Mouse (Mus musculus) layer of hippocampus, postnatal 36 days (tissue): ENCODE measurements around the gene Ttc16. TPM values are rescaled to one million over a fixed set of nuclear protein-coding genes. Genes with fewer than 3 reads are reported as not detected.

ENCODE experiments used
- DNase-seq, 2 experiments: peaks; one replicate each; pipeline ENCODE4 v3.0.0; 2022
- total RNA-seq, 2 experiments: library from RNA; stranded (reverse); gene quantifications; 2 replicates each; pipeline ENCODE4 v1.2.3; 2021

Ttc16 gene
- total RNA-seq, 2 experiments from 2014 or later = 0.85 to 1.1 TPM

DNA sequence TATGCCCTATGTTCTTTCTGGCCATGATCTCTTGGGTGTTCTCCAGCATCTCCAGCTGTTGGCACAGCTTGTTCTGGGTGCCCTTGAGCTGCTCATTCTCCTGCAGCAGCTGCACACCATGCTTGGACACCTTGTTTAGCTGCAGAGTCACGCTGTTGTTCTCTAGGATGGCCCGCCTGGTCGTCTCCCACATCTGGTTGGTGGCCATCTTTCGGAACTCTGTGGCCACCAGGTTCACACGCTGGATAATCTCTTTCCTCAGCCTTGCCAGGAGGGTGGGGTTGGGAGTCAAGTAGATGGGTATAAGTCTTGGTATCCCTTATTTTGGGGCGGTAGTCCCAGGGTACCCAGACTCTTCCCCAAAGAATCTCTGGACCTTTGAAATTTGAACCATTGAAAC, 4.3 kb upstream of the Ttc16 start:
- DNase-seq = no peak

DNA sequence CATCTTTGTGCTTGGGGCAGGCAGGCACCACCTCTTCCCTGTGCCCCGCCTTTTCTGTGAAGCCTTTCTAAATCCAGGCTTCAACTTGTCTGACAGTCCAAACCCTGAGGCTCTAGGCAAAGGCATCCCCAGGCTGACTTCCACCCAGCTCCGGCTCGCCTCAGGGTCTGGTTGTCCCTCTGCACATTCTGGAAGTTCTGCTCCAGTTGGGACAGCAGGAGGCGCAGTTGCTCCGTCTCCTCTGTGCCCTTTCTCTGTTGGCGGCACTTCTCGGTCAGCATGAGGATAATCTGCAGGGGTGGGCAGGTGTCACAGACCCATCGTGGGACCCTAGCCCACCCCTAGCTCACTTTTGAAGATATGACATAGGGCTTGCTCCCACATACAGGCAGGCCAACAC, 3.7 kb upstream of the Ttc16 start:
- peak; percentile 58 for DNase-seq

DNA sequence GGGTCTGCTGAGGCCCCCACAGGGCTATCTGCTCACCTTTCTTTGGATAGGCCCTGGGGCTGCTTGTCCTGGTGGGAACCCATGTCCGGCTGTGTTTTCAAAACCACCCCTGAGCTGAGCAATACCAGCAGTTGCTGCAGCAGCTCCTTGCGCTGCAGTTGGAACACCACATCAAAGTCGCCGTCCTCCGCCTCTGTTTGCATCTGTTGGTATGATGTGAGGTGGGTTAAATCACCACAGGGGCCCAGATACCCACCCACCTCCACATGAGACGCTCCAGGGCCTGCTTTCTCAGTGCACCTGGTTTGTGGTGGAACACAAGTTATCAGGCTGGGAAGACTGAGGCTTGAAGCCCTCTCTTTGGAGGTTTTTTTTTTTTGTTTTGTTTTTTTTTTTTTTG, 2.6 kb upstream of the Ttc16 start:
- DNase-seq = no peak

DNA sequence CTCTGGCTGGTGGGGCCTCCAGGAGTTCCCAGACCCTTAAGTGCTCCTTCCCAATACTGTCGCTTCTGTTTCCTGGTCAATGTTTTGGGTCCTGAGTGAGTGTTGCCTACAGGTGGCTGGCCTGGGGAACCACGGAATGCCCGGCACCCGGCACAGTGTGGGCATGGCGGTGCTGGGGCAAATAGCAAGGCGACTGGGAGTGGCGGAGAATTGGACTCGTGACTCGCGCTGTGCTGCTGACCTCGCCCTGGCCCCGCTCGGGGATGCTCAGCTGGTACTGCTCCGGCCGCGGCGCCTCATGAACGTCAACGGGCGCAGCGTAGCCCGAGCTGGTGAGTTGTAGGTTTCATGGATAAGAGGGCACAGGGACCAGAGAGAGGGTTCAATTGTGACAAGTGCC, 759 bp upstream of the Ttc16 start:
- DNase-seq = no peak

DNA sequence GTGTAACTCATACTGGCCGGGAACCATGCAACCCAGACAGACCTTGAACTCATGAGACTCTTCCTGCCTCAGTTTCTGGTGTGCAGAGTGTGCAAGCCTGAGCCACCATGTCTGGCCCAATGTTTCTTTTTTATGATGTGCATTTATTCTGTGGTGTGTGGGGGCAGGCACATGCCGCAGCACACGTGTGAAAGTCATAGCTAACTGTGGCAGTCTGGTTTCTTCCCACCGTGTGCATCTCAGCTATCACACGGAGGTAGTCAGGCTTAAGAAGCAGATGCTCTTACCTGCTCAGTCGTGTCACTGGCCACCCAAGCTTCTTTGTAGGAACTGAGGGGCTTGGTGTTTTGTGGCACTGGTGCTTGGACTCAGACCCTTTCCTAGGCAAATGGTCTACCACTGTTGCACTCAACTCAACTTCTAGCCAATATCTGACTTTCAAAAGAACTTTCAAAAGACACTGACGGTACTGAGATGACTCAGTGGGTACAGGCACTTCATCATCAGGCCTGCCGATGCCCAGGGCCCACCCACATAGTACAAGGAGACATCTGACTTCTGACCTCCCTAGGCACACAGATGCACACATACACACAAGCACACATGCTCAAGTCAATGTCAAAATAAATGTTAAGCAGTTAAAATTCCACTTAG, 2.7 kb downstream of the Ttc16 start:
- DNase-seq = no peak

DNA sequence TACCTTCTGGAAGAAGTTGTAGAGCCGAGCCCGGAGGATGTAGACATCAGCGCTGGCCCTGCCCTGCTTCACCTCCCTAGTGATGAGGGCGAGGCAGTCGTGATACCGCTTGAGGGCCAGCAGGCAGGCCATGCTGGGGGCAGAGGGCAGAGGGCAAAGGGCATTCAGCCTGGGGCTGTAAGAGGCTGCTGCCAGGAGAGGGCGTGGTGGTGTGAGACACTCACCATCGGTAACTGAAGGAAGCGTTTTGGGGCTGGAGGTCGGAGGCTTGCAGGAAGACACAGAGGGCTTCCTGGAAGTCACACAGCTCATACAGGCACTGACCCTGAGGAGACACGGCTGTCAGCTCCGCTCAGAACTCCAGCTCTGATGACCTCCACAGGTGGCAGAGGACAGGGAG, 3.5 kb downstream of the Ttc16 start:
- no peak for DNase-seq

DNA sequence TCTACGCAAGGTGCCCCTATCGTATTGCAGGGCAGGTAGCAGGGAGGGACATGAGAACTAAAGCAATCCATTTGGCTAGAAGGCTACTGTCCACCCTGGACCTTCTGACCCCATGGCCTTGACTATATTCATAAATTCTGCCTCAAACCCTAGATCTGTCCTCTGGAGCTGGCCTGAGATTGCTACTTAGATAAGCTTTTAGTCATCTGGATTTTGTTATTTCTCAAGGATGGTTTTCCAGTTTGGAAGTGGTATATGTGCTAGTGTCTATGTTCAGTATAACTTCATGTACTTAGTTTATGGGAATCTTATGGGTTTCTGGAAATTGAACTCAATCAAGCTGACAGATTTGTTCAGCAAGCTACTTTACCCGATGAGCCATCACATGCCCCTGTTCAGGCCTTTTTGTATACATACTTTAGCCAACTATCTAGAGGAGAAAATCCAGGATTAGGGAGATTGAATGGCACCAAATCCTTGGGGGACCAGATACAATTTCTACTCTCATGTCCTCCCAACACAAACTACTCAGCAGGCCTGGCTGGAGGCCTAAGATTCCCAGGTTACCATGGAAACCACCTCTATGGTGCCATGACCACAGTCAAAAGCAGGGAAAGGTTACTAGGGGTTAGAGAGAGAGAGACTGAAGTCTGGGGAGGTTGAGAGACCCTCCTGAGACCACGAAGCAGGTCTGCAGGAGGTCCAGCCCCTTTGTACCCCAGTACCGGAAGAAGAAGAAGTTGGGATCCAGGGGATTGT, 5.9 kb downstream of the Ttc16 start:
- no peak for DNase-seq

DNA sequence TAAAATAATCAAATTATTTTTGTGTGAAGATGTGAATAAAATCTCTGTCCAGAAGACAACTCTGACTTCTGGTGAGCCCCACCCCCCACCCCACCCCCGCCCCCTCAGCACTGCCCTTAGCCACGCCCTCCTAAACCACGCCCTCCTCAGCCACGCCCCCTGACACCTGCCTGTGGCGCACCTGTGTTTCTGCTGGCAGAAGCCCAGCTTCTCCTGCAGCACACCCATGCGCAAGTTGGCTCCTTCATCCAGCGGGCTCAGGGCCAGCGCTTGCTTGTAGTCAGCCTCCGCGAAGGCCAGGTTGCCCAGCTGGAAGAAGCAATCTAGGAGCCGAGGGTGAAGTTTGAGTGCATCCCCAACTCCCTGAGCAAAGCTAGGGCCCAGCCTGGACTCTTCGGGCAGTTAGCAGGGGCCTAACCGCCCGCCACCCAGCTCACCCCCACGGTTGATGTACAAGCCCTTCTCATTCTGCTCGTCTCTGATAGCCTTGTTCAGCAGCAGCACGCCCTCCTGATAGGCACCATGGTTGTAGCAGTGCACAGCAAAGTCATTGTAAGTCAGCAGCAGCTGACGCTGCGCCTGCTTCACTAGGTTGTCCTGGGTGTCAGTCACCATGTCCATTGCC, 6.7 kb downstream of the Ttc16 start:
- DNase-seq = no peak

DNA sequence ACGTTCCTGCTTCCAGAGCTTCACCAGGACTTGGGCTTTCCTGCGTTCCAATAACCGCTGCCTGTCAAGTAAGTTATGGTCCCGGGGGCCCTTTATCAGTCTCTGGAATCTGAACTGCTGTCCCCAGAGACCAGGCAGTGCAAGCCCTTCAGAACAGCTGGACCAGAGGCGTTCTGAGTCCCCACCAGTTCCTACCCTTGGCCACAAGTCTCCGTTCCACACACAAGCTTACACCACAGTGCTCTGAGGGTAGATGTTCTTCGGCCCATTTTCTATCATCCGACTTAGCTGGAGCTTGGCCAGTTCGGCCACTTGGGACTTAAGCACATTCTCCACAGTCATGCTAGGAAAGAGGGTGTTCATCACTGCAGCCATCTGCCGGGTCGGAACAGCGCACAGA, 8.2 kb downstream of the Ttc16 start:
- DNase-seq = no peak

DNA sequence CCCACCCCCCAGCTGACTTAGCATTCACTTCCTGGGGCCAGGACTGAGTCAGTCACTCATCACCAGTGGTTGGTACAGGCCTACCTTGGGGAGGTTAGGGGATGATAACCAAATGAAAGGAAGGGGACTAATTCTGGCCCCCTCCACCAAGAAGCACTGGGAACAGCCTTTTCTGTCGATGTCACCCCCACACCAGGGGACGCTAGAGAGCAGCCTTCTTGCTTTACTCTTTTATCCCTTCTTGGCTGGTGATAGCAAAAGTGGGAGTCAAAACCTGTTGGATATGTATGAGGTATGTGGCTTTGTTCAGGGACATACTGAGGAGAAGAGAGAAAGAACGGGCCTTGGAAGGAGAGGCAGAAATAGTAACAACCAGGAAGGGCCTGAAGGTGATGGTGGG, 12.1 kb downstream of the Ttc16 start:
- no peak for DNase-seq

DNA sequence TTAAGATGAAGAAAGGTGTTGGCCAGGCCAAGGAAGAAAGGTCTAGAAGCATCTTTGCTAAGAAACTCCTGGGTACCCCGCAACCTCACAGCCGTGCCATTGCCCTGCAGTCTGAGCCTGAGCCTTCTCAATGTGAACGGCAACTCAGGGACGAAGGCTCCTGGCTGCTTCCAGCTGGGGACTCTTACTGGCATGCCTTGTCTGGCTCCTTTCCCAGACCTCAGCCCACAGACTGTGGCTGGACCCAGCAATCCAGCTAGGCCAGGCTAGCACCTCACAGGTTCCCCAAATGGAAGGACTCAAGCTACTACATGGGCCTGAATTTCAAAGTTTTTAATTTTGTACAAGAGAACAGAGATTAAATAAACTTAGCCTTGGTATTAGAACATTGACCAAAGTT, 13.6 kb downstream of the Ttc16 start:
- no peak for DNase-seq

DNA sequence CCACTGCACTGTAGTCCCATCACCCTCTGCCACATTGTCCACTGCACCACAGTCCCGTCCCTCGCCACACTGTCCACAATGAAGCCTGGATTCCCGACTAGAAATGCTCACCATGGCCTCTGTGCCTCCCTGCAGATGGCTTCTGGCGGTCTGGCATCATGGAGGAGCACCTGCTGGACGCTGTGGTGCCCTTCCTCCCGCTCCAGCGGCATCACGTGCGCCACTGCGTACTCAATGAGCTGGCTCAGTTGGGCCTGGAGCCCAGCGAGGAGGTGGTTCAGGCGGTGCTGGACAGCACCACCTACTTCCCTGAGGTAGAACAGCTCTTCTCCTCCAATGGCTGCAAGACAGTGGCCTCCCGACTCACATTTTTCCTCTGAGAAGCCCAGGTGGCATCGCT, 14.1 kb downstream of the Ttc16 start:
- DNase-seq = no peak

DNA sequence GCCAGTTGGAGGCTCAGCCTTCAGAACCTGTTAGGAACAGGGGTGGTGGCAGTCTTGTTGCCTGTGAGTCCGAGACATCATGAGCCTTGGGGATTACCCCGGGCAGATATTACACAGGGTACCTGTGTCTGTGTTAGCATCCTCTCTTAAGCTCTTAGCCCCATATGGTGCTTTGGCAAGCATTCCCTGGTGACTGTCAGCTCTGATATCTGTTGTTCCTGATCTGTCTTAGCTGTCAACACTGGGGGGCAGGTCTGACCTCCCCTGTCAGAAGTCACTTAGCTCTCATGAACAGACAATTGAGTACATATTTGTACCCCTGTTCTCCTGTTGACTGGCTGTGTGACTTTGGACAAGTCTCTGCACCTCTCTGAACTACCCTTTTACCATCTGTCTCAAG, 16.4 kb downstream of the Ttc16 start:
- DNase-seq = no peak

DNA sequence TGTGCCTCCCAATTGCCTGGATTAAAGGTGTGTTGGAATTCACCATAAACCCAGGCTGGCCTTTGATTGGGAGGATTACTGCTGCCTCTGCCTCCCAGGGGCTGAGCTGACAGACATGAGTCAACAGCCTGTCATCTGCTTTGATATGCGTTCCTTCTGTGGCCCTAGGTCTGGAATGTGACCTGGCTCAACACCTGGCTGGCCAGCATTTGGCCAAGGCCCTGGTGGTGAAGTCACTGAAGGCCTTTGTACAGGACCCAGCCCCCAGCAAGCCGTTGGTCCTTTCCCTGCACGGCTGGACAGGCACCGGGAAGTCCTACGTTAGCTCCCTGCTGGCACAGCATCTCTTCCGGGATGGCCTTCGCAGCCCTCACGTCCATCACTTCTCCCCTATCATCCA, 16.9 kb downstream of the Ttc16 start:
- DNase-seq = no peak

DNA sequence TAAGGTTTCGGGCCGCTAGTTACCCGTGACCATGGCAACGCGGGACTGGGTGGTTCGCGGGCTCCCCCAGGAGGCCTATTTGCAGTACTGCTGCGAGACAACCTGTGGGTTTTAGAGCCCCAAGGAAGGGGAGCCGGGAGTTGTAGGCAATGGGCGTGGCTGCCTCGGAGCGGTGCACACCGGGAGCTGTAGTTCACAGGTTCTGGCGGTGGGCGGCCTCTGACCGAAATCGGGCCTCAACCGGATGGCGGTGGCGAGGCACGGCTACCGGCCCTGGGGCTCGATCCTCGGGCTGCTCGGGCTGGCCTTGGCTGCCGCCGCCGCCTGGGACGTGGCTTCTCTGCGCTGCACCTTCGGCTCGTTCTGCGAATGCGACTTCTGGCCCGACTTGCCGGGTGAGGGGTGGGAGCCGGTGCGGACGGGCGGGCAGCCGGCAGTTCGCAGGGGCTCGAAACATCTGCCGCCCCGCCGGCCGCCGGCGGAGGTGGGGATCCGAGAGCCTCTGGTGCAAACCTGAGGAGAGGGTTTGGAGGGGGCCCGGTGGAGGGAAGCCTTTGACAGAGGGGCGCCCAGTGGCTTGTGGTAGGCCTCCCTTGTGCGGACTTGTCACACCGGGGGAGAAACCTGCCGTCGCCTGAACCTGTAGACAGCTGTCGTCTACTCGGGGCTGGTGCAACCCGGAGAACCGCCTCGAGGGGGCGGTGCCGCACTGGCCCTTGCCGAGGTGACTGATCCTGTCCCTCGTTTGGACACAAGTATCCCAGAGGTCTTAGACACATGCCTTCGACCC, 18.2 kb downstream of the Ttc16 start, which contains the start of gene Tor2a:
TSS of gene Tor2a (plus strand) at position 179 of the 790 bp plus-strand sequence.
- peak; percentile 95 to 97 for DNase-seq

DNA sequence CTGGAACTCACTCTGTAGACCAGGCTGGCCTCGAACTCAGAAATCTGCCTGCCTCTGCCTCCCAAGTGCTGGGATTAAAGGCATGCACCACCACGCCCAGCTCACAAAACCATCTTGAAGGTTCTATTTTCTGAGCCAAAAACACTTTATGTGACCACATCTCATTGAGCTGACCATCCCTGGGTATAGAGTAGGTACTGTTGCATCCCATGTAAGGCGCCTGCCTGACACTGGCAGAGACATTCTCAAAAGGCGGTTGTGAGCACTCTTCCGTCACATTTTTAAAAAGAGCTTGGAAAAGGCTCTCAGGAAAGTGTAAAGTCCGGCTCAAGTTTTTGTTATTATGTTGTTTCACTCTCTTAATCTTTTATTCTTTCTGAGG, 18.8 kb downstream of the Ttc16 start:
- no peak for DNase-seq

DNA sequence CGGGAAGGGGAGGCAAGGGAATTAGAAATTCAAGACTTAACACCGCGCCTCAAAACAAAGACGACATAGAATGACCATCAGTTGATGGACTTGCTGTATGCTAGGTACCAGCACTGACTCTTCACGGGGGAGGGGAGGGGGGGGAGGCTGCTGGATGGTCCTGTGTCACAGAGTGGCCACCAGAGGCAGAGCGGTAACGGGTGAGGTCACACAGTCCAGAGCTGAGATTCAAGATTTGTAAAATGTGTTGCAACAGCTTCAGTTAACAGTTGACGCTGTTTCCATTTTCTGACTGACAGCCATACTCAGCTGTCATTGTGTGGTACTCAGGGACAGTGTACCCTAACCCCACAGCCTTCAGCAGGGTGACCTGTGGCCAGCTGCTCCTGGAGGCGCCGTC, 23.3 kb downstream of the Ttc16 start:
- DNase-seq = no peak

DNA sequence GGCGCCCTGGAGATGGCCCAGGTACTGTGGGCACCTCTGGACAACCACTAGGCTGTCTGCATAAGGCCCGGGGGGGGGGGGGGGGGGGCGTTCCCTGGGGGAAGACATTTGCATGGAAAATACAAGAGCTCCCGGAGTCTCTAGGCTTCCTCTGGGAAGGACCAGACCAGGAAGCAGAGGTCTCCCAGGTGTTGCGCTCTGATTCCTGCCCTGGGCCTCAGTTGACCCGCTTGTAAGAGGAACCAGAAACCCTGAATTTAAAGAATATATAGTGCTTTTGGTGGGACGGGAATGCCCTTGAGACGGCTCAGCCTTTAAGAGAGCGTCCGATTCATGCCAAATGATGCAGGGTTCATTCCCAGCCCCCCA, 23.8 kb downstream of the Ttc16 start:
- DNase-seq = no peak

DNA sequence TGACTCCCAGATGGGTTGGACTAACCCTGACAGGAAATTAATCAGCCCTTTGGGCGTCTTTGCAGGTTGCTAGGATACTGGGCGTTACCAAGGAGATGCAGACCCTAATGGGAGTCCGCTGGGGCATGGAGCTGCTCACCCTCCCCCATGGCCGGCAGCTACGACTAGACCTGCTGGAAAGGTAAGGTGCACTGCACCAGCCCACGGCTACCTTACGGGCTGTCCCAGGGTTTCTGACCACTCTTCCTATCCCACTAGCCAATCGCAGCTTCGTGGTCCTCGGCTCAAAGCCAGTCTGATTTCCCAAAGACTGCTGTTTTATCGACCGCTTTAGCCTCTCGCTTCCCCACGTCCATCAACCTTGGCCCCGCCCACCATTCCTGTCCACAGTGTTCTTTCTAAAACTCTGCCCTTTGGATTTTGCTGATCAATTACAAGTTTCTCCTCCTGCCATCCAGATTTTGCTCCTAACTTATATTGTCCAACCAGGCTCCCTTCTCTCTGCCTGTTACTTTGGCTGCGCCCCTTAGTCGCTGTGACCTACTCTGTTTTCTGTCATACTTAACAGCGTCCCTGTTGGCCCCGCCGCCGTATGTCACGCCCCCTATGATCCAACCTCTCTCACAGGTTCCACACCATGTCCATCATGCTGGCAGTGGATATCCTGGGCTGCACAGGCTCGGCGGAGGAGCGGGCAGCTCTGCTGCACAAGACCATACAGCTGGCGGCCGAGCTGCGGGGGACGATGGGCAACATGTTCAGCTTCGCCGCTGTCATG, 24.4 kb downstream of the Ttc16 start:
- no peak for DNase-seq

DNA sequence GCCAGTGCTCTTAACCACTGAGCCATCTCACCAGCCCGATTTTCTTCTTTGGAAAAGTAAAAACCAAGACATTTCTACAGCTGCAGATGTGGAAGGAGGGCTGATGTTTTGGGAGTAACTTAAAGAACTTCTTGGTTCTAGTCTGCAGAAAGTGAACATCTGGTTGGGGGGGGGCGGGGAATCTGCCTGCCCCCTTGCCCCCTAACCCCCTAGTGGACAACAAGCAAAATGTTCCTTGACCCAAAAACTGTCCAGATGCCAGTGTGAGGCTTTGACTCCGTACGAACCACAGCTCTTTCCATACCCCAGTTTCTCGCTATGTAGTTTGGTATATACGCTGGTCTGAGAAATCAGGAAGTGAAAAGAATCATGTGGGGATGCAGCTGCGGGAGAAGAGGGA, 25.2 kb downstream of the Ttc16 start:
- no peak for DNase-seq

DNA sequence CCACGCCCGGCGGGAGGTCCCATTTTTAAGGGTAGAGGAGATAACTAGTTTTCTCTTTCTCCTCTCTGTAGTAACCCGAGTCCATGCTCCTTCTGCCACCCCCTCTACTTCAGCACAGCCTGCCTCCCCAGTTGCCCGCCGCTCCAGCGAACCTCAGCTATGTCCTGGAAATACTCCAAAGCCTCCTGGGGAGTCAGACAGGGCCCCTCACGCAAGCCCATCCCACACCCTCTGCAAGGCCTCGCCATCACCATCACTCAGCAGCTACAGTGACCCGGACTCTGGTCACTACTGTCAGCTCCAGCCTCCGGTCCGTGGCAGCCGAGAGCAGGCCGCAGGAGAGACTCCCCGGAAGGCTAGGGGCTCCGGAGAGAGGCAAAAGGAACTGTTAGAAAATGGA, 26.4 kb downstream of the Ttc16 start:
- no peak for DNase-seq

DNA sequence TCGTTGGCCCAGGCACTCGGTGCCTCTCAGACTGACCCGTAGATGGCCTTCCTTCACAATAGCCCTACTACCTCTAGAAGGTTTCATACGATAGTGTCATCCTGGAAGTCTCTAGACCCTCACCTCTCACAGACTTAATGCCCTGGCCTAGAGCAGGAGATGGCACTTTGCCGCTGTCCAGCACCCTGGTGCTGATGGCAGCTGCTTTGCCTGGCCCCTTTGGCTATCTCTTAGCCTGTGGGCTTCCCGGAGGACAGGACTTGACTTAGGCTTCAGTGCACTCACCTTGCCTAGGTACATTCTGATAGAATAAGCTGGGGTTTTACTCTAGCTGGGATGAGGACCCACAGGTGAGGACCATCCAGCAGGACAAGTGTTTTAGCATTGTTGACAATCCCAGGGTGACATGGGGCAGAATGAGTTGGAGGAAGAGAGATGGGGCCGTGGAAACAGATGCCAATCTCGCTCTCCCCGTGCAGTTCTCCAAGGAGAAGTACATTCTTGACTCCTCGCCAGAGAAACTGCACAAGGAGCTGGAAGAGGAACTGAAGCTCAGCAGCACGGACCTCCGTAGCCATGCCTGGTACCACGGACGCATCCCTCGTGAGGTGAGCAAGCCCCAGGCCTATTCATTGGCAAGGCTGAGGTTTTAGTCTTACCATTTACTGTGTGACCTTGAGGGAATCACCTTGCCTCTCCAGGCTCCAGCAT, 31.0 kb downstream of the Ttc16 start:
- DNase-seq = no peak
